Mouse (Mus musculus) left cerebral cortex, postnatal 14 days (tissue): Measurements from ENCODE around the gene Gmpr. TPM values are rescaled to one million over a fixed set of nuclear protein-coding genes. Genes with fewer than 3 reads are reported as not detected.

Experiments used
- DNase-seq, 2 experiments: peaks; one replicate each; pipeline ENCODE4 v3.0.0; 2021 to 2022; ENCODE audit warnings: low spot score in 2 of 2, mixed read lengths in 1 of 2
- intact Hi-C: fragments of 180-260 bp; cut with DNase I; formaldehyde crosslinking; loops from one replicate; pipeline ENCODE4 v1.15.1; 2025
- total RNA-seq, 2 experiments: library from RNA; stranded (reverse); gene quantifications; 2 replicates each; pipeline ENCODE4 v1.2.3; 2021

The Gmpr gene
- total RNA-seq, 2 experiments from 2014 or later = 40.7 to 45.2 TPM

GRCm38 (mm10) chr13:45577784-45578183 is 70.5 kb downstream of the Gmpr start:
- no peak for DNase-seq
- intact Hi-C loops = loop anchor here (10.0 kb wide), 1 partner anchor 387 kb away; the partner anchor contains the start of gene Atxn1

GRCm38 (mm10) chr13:45579751-45580150 is 72.5 kb downstream of the Gmpr start:
- no peak for DNase-seq
- intact Hi-C loops = loop anchor here (10.0 kb wide), 1 partner anchor 385 kb away; the partner anchor contains the start of gene Atxn1

GRCm38 (mm10) chr13:45582294-45582693 is 75.0 kb downstream of the Gmpr start:
- DNase-seq = no peak
- intact Hi-C loops = no loop called here

- intact Hi-C loops = no loop called here
- DNase-seq = no peak
Measured at GRCm38 (mm10) chr13:45583061-45583460, 75.8 kb downstream of the Gmpr start.

GRCm38 (mm10) chr13:45590898-45591297 is 83.7 kb downstream of the Gmpr start:
- intact Hi-C loops = no loop called here
- DNase-seq = no peak

- DNase-seq = no peak
- intact Hi-C loops = no loop called here
Measured at GRCm38 (mm10) chr13:45593914-45594313, 86.7 kb downstream of the Gmpr start.

- intact Hi-C loops = no loop called here
- no peak for DNase-seq
Measured at GRCm38 (mm10) chr13:45595416-45595815, 88.2 kb downstream of the Gmpr start.

GRCm38 (mm10) chr13:45599831-45600230 is 92.6 kb downstream of the Gmpr start:
- DNase-seq = no peak
- intact Hi-C loops = no loop called here

GRCm38 (mm10) chr13:45600443-45600842 is 93.2 kb downstream of the Gmpr start:
- intact Hi-C loops = no loop called here

More at GRCm38 (mm10) chr13:45600443-45600842, 93.2 kb downstream of the Gmpr start:
- DNase-seq = no peak

Other genes starting within 250 kb of the Gmpr start
- 10 to 100 TPM; 26.4 to 30.8 TPM for gene Mylip, start 117.7 kb upstream of the Gmpr start, total RNA-seq